Mouse (Mus musculus) neural tube, embryonic 12.5 days (tissue): ENCODE results near the gene Ear6. TPM values are rescaled to one million over a fixed set of nuclear protein-coding genes. Genes with fewer than 3 reads are reported as not detected.

Experiments
- ATAC-seq: fragments of 200-750 bp; cut with Nextera tagmentation; 2 replicates; pipeline ENCODE4 v1.8.0; 2017; ENCODE audit warnings: low read depth, mild to moderate bottlenecking, moderate TSS enrichment, moderate library complexity; ENCODE audit not compliant: low FRiP score
- H3K27ac ChIP-seq: fragments of 300-500 bp; sonication (generic); 2 replicates; pipeline ENCODE4 v1.5.1; 2016
- H3K27me3 ChIP-seq: fragments of 300-500 bp; sonication (generic); replicated peaks from 2 replicates; pipeline ENCODE4 v1.6.1; 2016; ENCODE audit warnings: mild to moderate bottlenecking
- H3K36me3 ChIP-seq: fragments of 300-500 bp; sonication (generic); 2 replicates; pipeline ENCODE4 v1.6.1; 2016; ENCODE audit warnings: mild to moderate bottlenecking
- H3K4me1 ChIP-seq: fragments of 300-500 bp; sonication (generic); 2 replicates; pipeline ENCODE4 v1.6.1; 2016
- H3K4me2 ChIP-seq: fragments of 300-500 bp; sonication (generic); replicated peaks from 2 replicates; pipeline ENCODE4 v1.6.1; 2016; ENCODE audit warnings: mild to moderate bottlenecking
- H3K4me3 ChIP-seq: fragments of 300-500 bp; sonication (generic); 2 replicates; pipeline ENCODE4 v1.5.1; 2016
- H3K9ac ChIP-seq: fragments of 300-500 bp; sonication (generic); 2 replicates; pipeline ENCODE4 v1.6.1; 2016; ENCODE audit warnings: mild to moderate bottlenecking
- H3K9me3 ChIP-seq: fragments of 300-500 bp; sonication (generic); 2 replicates; pipeline ENCODE4 v1.6.1; 2016; ENCODE audit warnings: mild to moderate bottlenecking
- WGBS: fragments of 180-500 bp; shearing (Covaris S2); methylation state at CpG from one replicate; pipeline ENCODE4 v1.1.7; 2016; 5-methylcytosine and 5-hydroxymethylcytosine counted together
- microRNA-seq: library from miRNA; unstranded; fragments of <30 nt; microRNA quantifications from one replicate; pipeline ENCODE4, GENCODE M21; 2017
- polyA plus RNA-seq: library from polyadenylated mRNA; unstranded; fragments of >200 nt; fragmentation: Nextera tagmentation; extraction: Ambion mirVana; gene quantifications from 2 replicates; pipeline ENCODE4 v1.2.1, GENCODE M21; 2016

The Ear6 gene
- polyA plus RNA-seq, 1 experiment from 2014 or later, result not detected

DNA sequence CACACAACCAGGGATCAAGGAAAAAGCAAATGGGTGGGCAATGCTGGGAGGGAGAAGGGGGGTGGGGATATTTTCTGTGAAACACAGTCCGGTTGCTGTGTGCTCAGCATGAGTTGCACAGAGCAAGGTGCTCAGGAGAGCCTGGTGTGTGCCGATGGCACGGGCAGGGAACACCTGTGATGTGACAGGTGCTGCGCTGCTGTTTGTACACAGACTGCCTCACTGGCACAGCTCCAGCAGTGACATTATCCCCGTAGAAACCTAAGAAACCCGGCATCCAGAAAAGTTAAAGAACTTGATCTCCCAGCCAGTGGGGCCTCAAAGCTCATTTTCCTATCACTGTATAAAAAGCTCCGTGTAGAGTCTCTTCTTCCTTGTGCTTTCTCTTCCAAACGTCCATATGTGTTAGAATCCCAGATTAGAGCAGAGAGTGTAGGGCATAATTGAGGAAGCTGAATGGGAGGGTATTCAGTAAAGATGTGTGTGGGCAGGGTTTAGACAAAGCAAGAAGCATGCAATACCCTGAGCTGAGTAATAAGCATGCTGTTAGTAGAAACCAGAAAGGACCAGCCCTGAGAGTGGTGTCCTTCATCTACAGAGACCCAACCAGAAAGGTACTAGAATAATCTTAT is 43.2 kb downstream of the Ear6 start:
- Histone ChIP-seq H3K9ac (no peak overlapping the region), H3K4me1 (no peaks in the 10 kb centered on the region), H3K36me3 (peaks cover 15% of the 10 kb centered on the region), H3K4me2 (no peak overlapping the region), H3K9me3 (no peaks in the 10 kb centered on the region), H3K4me3 (no peak overlapping the region), H3K27ac (no peak overlapping the region), H3K27me3 (no peaks in the 10 kb centered on the region)
- ATAC-seq, result no peak
- WGBS, result 83% methylated on average over 8 of the region's 8 CpGs

- no peak overlapping the region for H3K27ac ChIP-seq
- H3K9ac ChIP-seq, result no peak overlapping the region
- no peaks in the 10 kb centered on the region for H3K4me1 ChIP-seq
- no peak overlapping the region for H3K4me3 ChIP-seq
- H3K4me2 ChIP-seq, result no peak overlapping the region
- WGBS, result 92% methylated on average over 1 of the region's 1 CpGs
- peaks cover 5% of the 10 kb centered on the region; the same call in 1 of the 2 replicates for H3K36me3 ChIP-seq
- no peaks in the 10 kb centered on the region for H3K9me3 ChIP-seq
- H3K27me3 ChIP-seq, result no peaks in the 10 kb centered on the region
- ATAC-seq, result no peak
Observed at GRCm38 (mm10) chr14:51899351-51899750, 45.9 kb downstream of the Ear6 start.

- H3K36me3 ChIP-seq, result no peaks in the 10 kb centered on the region
- no peaks in the 10 kb centered on the region for H3K4me1 ChIP-seq
- no peak overlapping the region for H3K9ac ChIP-seq
- no peaks in the 10 kb centered on the region for H3K9me3 ChIP-seq
- no peaks in the 10 kb centered on the region for H3K27me3 ChIP-seq
- 64% methylated on average over 9 of the region's 9 CpGs for WGBS
- peak; percentile 78 for ATAC-seq
- no peak overlapping the region for H3K27ac ChIP-seq
- no peak overlapping the region for H3K4me2 ChIP-seq
- H3K4me3 ChIP-seq, result no peak overlapping the region
Observed at GRCm38 (mm10) chr14:51902806-51903710, 49.6 kb downstream of the Ear6 start.

GRCm38 (mm10) chr14:51903782-51904181 is 50.3 kb downstream of the Ear6 start:
- H3K27me3 ChIP-seq, result no peaks in the 10 kb centered on the region
- no peak overlapping the region for H3K27ac ChIP-seq
- H3K9me3 ChIP-seq, result no peaks in the 10 kb centered on the region
- no peak overlapping the region for H3K4me3 ChIP-seq
- WGBS, result 89% methylated on average over 9 of the region's 9 CpGs
- no peaks in the 10 kb centered on the region for H3K36me3 ChIP-seq
- no peak overlapping the region for H3K4me2 ChIP-seq
- H3K4me1 ChIP-seq, result no peaks in the 10 kb centered on the region
- ATAC-seq, result 0 out of 2 replicates have a peak, but pooled peaks have one; percentile 29
- no peak overlapping the region for H3K9ac ChIP-seq

Small RNA genes within 50 kb of the gene (microRNA-seq; reads per million reads assigned to microRNA genes)
- gene Gm27375, result not detected

Other genes starting within 250 kb of the Ear6 start
- gene Gm17078, start 242.4 kb upstream of the Ear6 start, polyA plus RNA-seq, result not detected in 2 replicates
- not detected in 2 replicates for gene Gm4181, start 218.0 kb upstream of the Ear6 start, polyA plus RNA-seq
- gene Gm17079, start 158.2 kb upstream of the Ear6 start, polyA plus RNA-seq, result not detected in 2 replicates
- gene Gm5800, start 136.5 kb upstream of the Ear6 start, polyA plus RNA-seq, result not detected in 2 replicates
- gene Ang4, start 80.1 kb upstream of the Ear6 start, polyA plus RNA-seq, result not detected in 2 replicates
- gene AY358078, start 53.7 kb upstream of the Ear6 start, polyA plus RNA-seq, result not detected in 2 replicates
- gene Mettl17, start 31.1 kb downstream of the Ear6 start, polyA plus RNA-seq, result 58.6 and 64.4 TPM in 2 replicates
- 1.2 and 1.4 TPM in 2 replicates for gene Slc39a2, start 39.2 kb downstream of the Ear6 start, polyA plus RNA-seq
- 31.2 and 37.5 TPM in 2 replicates for gene Ndrg2, start 60.5 kb downstream of the Ear6 start, polyA plus RNA-seq
- not detected in 2 replicates for gene Tppp2, start 64.7 kb downstream of the Ear6 start, polyA plus RNA-seq
- gene Rnase13, start 69.1 kb downstream of the Ear6 start, polyA plus RNA-seq, result not detected in 2 replicates
- gene Arhgef40, start 131.0 kb downstream of the Ear6 start, polyA plus RNA-seq, result 105 and 110 TPM in 2 replicates
- 1.0 and 1.3 TPM in 2 replicates for gene Tmem253, start 162.0 kb downstream of the Ear6 start, polyA plus RNA-seq
- 78.3 and 84.9 TPM in 2 replicates for gene Zfp219, start 167.0 kb downstream of the Ear6 start, polyA plus RNA-seq
- gene Olfr221, start 188.8 kb downstream of the Ear6 start, polyA plus RNA-seq, result not detected in 2 replicates